ENCODE assay signal across 9 mouse cellular contexts in genomic region chr7:78658026-78658425, GRCm38 (mm10).
A peak's percentile ranks its signal among the peaks of the same experiment; 100 is the strongest.
DNase-seq lines count a peak whose midpoint lies in the region; ATAC-seq and TF ChIP-seq lines count a peak whose summit lies in the region.
"Had no signal": no experiment of that assay in that cellular context is flagged by ENCODE, and none has a peak within 500 bp of the region (broad histone marks: within the 10 kb centered on the region; RNA-seq: fewer than 3 reads in every experiment).

No protein-coding gene starts in this region.

- TF ChIP-seq POLR2A in liver, adult 2 months (IDR thresholded peaks at IDR 0.05; ENCODE audit: extremely low read depth, insufficient read depth, low read length) = no peak

- no peaks in the 10 kb centered on the region for H3K27me3 ChIP-seq in liver, adult 2 months (ENCODE audit: control insufficient read depth, insufficient read depth, low read length)
- H3K27me3 ChIP-seq in liver, embryonic 11.5 days (replicated peaks; ENCODE audit: control insufficient read depth, insufficient read depth, low read length) = no peaks in the 10 kb centered on the region; the same call in 1 of the 2 replicates
- no peaks in the 10 kb centered on the region for H3K27me3 ChIP-seq in midbrain, embryonic 11.5 days (ENCODE audit: control insufficient read depth, insufficient read depth, low read length)
- H3K27me3 ChIP-seq in forebrain, embryonic 15.5 days = no peaks in the 10 kb centered on the region
- H3K27me3 ChIP-seq: limb, embryonic 12.5 days had no signal

- no peak overlapping the region for H3K9ac ChIP-seq in liver, adult 2 months (ENCODE audit: low read depth, low read length)
- no peak overlapping the region for H3K9ac ChIP-seq in liver, embryonic 11.5 days (ENCODE audit: low read depth, low read length)
- H3K9ac ChIP-seq in midbrain, embryonic 11.5 days (ENCODE audit: low read length) = no peak overlapping the region
- no peak overlapping the region for H3K9ac ChIP-seq in forebrain, embryonic 15.5 days (replicated peaks)
- H3K9ac ChIP-seq: limb, embryonic 12.5 days had no signal

- H3K79me2 ChIP-seq in liver, adult 2 months (ENCODE audit: control insufficient read depth, insufficient read depth, low read length) = no peaks in the 10 kb centered on the region

- 72% methylated on average over 10 of the region's 10 CpGs for WGBS in liver, adult 2 months
- WGBS in liver, embryonic 11.5 days = 75% methylated on average over 10 of the region's 10 CpGs
- WGBS in midbrain, embryonic 11.5 days = 40% methylated on average over 10 of the region's 10 CpGs
- 48% methylated on average over 10 of the region's 10 CpGs for WGBS in forebrain, embryonic 15.5 days

- TF ChIP-seq CTCF in liver, adult 2 months (IDR thresholded peaks at IDR 0.05; ENCODE audit: low read depth, low read length) = no peak

- H3K4me3 ChIP-seq in liver, adult 2 months (ENCODE audit: insufficient read depth, low read depth, low read length) = no peak overlapping the region
- no peak overlapping the region for H3K4me3 ChIP-seq in liver, embryonic 11.5 days (ENCODE audit: low read depth, low read length)
- no peak overlapping the region for H3K4me3 ChIP-seq in midbrain, embryonic 11.5 days (ENCODE audit: low read depth, low read length)
- H3K4me3 ChIP-seq in forebrain, embryonic 15.5 days = no peak overlapping the region
- H3K4me3 ChIP-seq: limb, embryonic 12.5 days had no signal

- H3K4me2 ChIP-seq in liver, embryonic 11.5 days = no peak overlapping the region
- H3K4me2 ChIP-seq in midbrain, embryonic 11.5 days = no peak overlapping the region
- no peak overlapping the region for H3K4me2 ChIP-seq in forebrain, embryonic 15.5 days (replicated peaks)
- H3K4me2 ChIP-seq: limb, embryonic 12.5 days had no signal

- no peaks in the 10 kb centered on the region for H3K9me3 ChIP-seq in liver, embryonic 11.5 days (ENCODE audit: control insufficient read depth, low read length)
- H3K9me3 ChIP-seq in midbrain, embryonic 11.5 days (ENCODE audit: control insufficient read depth, low read length) = no peaks in the 10 kb centered on the region
- no peaks in the 10 kb centered on the region for H3K9me3 ChIP-seq in forebrain, embryonic 15.5 days
- H3K9me3 ChIP-seq: limb, embryonic 12.5 days had no signal

- H3K36me3 ChIP-seq in liver, adult 2 months (ENCODE audit: control insufficient read depth, insufficient read depth, low read length) = no peaks in the 10 kb centered on the region
- no peaks in the 10 kb centered on the region for H3K36me3 ChIP-seq in liver, embryonic 11.5 days (ENCODE audit: control insufficient read depth, insufficient read depth, low read length)
- no peaks in the 10 kb centered on the region for H3K36me3 ChIP-seq in midbrain, embryonic 11.5 days (ENCODE audit: control insufficient read depth, insufficient read depth, low read length)
- H3K36me3 ChIP-seq in forebrain, embryonic 15.5 days = no peaks in the 10 kb centered on the region
- H3K36me3 ChIP-seq: limb, embryonic 12.5 days had no signal

- H3K27ac ChIP-seq in liver, adult 2 months (replicated peaks; ENCODE audit: insufficient read depth, low read depth, low read length) = no peak overlapping the region
- no peak overlapping the region for H3K27ac ChIP-seq in liver, embryonic 11.5 days (ENCODE audit: low read depth, low read length)
- H3K27ac ChIP-seq in midbrain, embryonic 11.5 days (ENCODE audit: low read depth, low read length) = no peak overlapping the region
- no peak overlapping the region for H3K27ac ChIP-seq in forebrain, embryonic 15.5 days (replicated peaks)
- H3K27ac ChIP-seq: limb, embryonic 12.5 days had no signal

- intact Hi-C loops in gastrocnemius, postnatal 14 days (cut with DNase I; ENCODE audit: low total_unique reads) = no loop called here

- ATAC-seq in liver, embryonic 11.5 days (replicated peaks; ENCODE audit: low FRiP score) = no peak
- ATAC-seq in midbrain, embryonic 11.5 days (ENCODE audit: low FRiP score) = peak; percentile 35; the same call in 1 of the 2 replicates
- no peak for ATAC-seq in forebrain, embryonic 15.5 days (replicated peaks)
- no peak for ATAC-seq in frontal cortex, adult (ENCODE audit: low TSS enrichment)

- peak; percentile 5 for DNase-seq in liver, adult 2 months (ENCODE audit: extremely low read depth, low read depth, low spot score)
- no peak for DNase-seq in liver, embryonic 11.5 days (ENCODE audit: low spot score)
- DNase-seq in adrenal gland, postnatal 4 days (ENCODE audit: low spot score in 2 of 2) = peak; percentile 6 to 38
- peak; percentile 12 for DNase-seq in gastrocnemius, postnatal 14 days
- DNase-seq in midbrain, embryonic 11.5 days (ENCODE audit: low spot score, missing footprints) = peak; percentile 88
- DNase-seq in spleen, postnatal 10 days (ENCODE audit: low spot score in 2 of 2) = no peak

- H3K4me1 ChIP-seq in liver, adult 2 months (ENCODE audit: control insufficient read depth, insufficient read depth, low read length) = no peaks in the 10 kb centered on the region
- no peaks in the 10 kb centered on the region for H3K4me1 ChIP-seq in liver, embryonic 11.5 days (replicated peaks; ENCODE audit: control insufficient read depth, insufficient read depth, low read length)
- no peaks in the 10 kb centered on the region for H3K4me1 ChIP-seq in midbrain, embryonic 11.5 days (ENCODE audit: control insufficient read depth, insufficient read depth, low read length)
- no peaks in the 10 kb centered on the region for H3K4me1 ChIP-seq in forebrain, embryonic 15.5 days
- H3K4me1 ChIP-seq: limb, embryonic 12.5 days had no signal

Comparison
In these comparisons a context has a peak if more than half of its experiments do, and no peak if none do; other contexts are left out.
1. DNase-seq: peak in liver, adult 2 months (single experiment), adrenal gland, postnatal 4 days (2 of 2), gastrocnemius, postnatal 14 days (single experiment) and midbrain, embryonic 11.5 days (single experiment); none in liver, embryonic 11.5 days (single experiment) and spleen, postnatal 10 days (0 of 2).